Mouse (Mus musculus) spleen, adult 12 weeks (tissue): ENCODE results near the gene Qdpr.
"Not testable (repeated sequence)": the region's sequence is repeated elsewhere in the genome, so short reads cannot be mapped to it uniquely, and the experiment has no call there.

Experiments
- DNase-seq: peaks from one replicate; pipeline ENCODE4 v3.0.0; 2022; ENCODE audit warnings: low spot score

Qdpr gene

GRCm38 (mm10) chr5:45453451-45453850 is 3.4 kb upstream of the Qdpr start, which contains the start of gene Clrn2:
TSS of gene Clrn2 (plus strand) at chr5:45453751.
- DNase-seq: no peak

GRCm38 (mm10) chr5:45449206-45449605 is 830 bp downstream of the Qdpr start:
- DNase-seq: peak; percentile 5

GRCm38 (mm10) chr5:45448676-45449075 is 1.4 kb downstream of the Qdpr start:
- DNase-seq: no peak

DNA sequence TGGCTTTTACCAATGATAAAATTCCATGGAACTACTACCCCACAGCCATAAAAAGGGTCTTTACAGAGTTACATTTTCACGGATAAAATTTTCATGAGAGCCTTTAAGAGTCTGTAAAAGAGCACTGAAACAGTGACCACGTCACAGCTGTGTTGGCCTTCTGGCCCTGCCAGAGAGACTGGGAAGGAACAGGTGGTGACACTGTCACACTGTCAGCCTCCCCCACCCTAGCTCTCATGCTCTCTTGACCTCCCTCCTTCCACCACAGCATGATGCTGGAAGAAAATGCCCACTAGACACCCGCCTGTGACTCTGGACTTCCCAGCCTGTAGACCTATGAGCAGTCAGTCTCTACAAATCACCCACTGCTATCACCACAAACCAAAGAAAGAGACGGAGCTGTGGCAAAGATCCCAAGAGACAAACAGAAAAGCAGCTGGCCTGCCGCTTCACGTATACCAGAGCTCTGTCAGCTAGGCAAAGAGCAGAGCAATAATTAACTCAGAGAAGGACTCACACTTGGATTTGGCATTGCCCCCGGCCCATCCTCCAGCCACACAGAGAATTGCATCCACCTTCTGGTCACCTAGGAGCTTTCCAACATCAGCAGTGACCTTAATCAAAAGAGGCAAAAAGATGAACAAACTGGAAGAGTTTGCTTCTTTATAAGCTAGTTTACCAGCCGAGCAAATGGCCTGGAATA is 5.8 kb downstream of the Qdpr start:
- no peak for DNase-seq

GRCm38 (mm10) chr5:45441745-45442144 is 8.3 kb downstream of the Qdpr start:
- no peak for DNase-seq

DNA sequence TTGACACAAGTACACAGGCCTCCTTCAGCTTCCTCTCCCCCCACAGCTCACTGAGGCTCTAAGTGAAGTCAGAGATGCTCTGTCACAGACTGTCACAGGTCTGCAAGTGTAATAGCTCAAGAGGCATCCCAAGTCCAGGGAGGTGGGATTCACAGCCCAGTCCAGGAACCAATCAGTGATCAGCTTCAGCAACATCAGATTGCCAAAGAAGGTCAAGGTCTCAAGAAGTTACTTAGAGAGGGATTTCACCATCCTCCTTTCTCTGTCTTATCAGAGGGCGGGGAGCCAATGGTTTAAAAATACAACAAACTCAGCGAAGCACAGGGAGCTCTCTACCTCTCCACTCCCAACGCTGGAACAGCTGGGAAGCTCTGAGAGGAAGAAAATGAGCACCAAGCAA is 8.9 kb downstream of the Qdpr start:
- no peak for DNase-seq

DNA sequence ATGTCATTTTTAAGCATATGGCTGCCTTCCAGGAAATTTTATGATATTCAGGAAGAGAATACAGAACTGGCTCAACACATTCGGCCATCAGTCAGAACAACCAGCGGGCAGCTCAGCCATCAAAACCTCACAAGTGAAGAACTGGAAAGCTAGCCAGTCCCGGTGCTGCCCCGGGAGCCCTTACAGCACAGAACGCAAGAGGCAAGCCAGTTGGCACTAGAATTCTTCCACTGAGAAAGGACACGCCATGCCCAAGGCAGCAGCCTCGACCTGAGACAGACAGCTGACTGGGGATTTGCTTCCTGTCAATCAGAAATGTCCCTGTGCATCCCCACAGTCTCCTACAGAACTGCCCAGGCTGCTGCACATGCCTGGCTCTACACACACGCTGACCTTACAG is 11.7 kb downstream of the Qdpr start:
- DNase-seq: no peak

DNA sequence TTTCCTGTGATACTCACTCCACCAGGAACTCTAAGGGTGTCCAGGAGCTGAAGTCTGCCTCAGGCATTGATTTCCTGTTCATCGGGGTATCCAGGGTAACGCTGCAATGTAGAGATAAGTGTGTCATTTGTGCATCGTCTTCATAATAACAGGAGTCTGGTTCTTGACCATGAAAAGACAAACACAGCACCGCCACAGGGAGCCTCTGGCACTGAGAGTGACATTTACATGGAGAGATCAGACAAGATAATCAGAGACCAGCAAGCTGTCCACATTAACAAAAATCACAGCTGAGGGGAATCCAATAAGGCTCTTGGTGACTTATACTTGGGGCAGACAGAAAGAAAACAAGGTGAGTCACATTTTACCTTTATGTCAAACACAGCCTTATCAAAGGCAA is 12.2 kb downstream of the Qdpr start:
- DNase-seq: no peak

GRCm38 (mm10) chr5:45435967-45436950 is 13.8 kb downstream of the Qdpr start:
- DNase-seq: no peak

DNA sequence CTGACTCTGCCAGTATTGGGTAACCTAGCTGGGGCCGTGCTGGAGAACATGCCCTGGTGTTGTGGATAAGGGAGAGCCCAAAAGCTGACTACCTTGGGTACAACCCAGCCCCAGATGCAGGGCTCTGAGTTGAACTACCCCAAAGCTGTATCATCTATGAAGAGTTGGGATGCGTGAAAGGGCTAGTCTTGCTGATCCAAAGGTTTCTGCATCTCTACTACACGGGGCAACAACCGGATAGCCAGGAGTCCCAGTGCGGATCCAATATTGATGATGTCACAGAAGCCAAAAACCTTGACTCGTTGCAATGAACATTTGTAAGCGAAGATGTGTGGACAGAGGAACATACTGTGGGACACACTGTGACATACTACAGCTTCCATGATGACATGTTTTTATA is 22.1 kb downstream of the Qdpr start:
- DNase-seq: no peak

DNA sequence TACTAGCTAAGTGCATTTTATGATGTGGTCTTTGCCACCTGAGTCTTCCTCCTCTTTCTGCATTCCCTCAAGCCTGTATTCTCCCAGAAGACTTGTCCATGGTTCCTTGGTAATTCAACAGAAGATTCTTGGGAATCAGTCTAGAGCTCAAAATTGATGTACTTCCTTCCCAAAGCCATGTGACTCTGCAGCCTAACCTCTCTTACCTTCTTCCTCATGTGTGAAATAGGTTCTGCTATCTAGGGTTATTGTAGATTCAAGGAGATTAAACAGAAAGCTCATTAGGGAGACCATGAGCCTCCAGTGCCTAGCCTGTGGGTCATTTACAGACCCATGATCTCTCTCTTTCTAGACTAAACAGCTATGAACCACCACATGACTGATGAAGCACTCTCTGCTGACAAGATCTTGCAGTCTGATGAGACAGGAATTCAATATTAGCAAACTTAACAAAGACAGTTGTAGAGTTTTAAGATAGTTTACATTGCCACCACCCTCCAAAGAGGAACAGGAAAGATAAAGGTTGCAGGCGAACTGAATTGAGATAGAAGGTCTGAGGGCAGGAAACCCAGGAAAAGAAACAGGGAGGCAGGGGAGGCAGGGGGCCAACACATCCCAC is 23.5 kb downstream of the Qdpr start:
- DNase-seq: no peak

DNA sequence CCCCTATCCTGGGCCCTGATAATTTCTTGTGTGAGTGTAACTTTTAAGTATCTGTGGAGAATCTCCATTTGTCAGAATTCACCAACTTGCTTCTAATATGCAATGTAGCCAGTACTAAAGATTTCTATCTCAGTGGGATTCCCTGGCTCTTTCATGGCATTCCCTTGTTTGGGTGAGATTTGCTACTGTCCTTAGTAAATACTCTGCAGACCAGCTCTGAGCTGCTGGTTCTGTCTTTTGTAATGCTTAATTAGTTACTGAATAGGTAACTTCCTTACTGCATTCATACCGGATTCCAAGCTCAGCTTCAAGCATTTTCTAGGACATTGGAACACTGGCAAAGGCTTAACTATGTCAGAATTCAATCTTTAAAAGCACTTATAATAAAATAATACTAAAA is 24.3 kb downstream of the Qdpr start:
- DNase-seq: not testable (repeated sequence)

GRCm38 (mm10) chr5:45424021-45424886 is 25.8 kb downstream of the Qdpr start:
- peak; percentile 20 for DNase-seq

DNA sequence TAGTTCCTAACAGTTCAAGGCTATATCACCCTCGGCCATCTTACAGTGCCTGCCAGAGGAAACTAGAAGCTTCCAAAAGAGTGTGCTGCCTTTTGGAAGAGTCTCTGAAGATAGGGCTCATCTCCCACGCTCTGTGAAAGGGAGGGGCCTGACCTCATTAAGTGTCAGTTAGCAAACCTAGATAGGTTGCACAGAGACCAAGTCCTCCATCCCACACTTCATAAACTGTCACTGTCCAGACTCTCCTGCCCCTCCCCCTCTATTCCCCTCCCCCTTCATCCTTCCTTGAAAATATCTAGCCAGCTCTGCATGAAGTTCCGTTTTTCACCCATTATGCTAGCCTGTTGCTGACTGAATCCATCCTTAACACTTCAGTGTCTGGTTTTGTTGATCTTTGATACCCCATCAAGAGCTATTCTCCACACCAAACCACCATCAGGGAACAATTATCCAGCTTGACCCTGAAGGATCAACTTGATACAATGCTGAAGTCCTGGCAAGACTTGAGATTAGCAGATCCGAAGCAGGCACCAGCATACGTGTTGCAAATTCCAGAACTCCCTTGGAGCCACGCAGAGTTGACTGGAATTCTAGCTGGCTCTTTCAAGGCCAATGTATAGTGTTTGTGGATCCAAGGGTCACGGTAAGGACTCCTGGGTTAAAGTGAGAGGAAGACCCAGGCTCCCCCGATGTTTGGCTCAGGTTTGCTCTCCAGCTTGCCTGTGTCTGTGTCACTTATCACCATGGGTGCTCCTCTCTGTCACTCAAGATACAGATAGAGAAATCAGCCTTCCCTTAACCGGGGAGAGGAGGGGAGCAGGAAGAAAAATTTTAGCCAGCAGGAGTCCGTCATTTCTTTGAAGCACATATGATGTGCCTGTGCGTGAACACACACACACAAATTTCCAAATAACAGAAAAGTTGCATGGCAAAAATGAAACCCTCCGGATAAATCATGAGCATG is 27.9 kb downstream of the Qdpr start:
- no peak for DNase-seq

DNA sequence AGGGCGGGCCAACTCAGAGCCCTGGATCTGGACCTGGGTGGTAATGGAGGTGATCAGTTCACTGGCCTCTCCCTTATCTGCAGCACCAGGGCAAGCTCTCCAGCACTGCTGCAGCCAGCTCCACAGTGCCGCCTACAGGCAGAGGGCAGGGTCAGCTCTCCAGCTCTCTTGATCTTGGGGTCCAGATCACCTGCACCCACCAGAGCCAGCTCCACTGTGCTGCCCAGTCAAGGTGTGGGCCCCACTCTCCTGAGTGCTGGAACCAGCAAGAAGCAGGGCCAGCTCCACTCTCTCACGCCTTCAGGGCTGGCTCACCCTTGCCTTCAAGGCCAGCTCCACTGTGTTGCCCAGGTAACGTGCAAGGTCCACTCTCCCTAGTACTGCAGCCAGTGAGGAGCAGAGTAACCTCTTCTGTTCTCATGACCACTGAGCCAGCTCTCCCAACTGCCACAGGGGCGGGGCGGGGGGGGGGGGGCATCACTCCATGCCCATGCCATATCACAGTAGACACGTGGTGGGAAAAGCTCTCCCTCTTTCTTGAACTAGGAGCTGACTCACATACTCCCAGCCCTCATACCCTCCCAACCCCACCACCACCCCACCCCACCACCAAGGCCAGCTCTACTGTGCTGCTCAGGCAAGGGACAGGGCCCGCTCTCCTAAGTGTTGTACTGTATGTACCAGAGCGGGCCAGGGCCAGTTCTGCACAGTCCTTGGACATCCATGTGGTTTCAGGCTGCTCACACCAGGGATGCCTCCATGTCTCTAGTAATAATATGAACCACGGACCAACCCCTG is 30.0 kb downstream of the Qdpr start:
- DNase-seq: peak; percentile 9

GRCm38 (mm10) chr5:45417859-45418443 is 32.1 kb downstream of the Qdpr start:
- DNase-seq: no peak

DNA sequence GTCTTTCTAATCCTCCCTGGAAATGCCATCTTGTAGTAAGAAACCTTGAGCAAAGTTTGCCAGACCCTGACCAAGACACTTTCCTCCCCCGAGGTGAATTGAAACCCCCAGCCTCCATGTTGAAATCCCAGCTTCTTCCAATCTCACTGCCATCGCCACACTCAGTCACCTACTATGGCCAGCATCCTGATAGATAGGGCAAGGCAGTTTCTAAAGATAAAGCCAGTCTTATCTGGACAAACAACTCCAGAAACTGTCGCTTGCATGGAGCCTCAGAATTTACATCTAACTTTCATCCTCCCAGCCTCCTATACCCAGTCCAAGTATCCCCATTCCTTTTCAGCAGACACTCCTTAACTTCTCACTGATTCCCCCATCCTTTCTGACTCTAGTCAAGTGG is 33.6 kb downstream of the Qdpr start:
- no peak for DNase-seq

DNA sequence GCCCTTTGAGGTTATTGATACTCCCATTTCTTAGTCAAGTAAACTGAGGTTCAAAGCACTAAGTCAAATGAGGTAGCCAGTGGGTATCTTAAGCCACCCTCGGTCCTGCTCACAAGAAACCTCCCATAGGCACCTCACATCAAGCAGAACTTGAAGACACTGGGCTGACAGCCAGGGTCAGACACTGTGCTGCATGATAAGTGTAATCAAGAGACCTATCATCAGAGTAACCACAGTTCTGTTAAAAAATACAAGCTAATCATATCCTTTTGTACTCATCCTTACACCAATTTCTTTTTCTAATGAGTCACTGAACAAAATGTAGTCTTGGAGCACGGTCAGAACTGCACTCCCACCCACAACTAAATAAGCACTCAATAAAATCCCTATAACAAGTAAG is 43.9 kb downstream of the Qdpr start:
- no peak for DNase-seq

- DNase-seq: peak; percentile 16
Observed at GRCm38 (mm10) chr5:45402632-45403031, 47.4 kb downstream of the Qdpr start.
